Mouse (Mus musculus): ENCODE measurements around the gene Gpr171.
"Not testable (repeated sequence)": the region's sequence is repeated elsewhere in the genome, so short reads cannot be mapped to it uniquely, and the experiment has no call there.

GRCm38 (mm10) chr3:59140941-59141340 is 39.3 kb upstream of the Gpr171 start:
- not testable (repeated sequence) for TF ChIP-seq MXI1 (IDR thresholded peaks at IDR 0.05; ENCODE audit: low read depth, low read length); KAT2A (IDR thresholded peaks at IDR 0.05; ENCODE audit: insufficient replicate concordance, low read length); PAX5 (IDR thresholded peaks at IDR 0.05; ENCODE audit: low read length); POLR2A (IDR thresholded peaks at IDR 0.05; ENCODE audit: low read depth, low read length); RCOR1 (conservative IDR thresholded peaks at IDR 0.05; ENCODE audit: low read depth, low read length); CTCF (conservative IDR thresholded peaks at IDR 0.05 in 1 of 2, IDR thresholded peaks at IDR 0.05 in 1 of 2; ENCODE audit: low read depth in 2 of 2, low read length in 2 of 2); EP300 (IDR thresholded peaks at IDR 0.05; ENCODE audit: low read length)
